Mouse (Mus musculus): ENCODE measurements around the gene Crhr1. TPM values are rescaled to one million over a fixed set of nuclear protein-coding genes. Genes with fewer than 3 reads are reported as not detected.

Gene Crhr1
- polyA plus RNA-seq, 1 experiment from 2014 or later: not detected

GRCm38 (mm10) chr11:104156391-104156790, 23.7 kb downstream of the Crhr1 start:
- Histone ChIP-seq H3K79me2 (ENCODE audit: inconsistent target) (no peaks in the 10 kb centered on the region), H3K36me3 (ENCODE audit: inconsistent target) (no peaks in the 10 kb centered on the region), H3K4me3 (ENCODE audit: inconsistent target) (no peak overlapping the region), H3K27ac (no peak overlapping the region)
- WGBS (ENCODE audit: missing documents): 56% methylated on average over 3 of the region's 3 CpGs

DNA sequence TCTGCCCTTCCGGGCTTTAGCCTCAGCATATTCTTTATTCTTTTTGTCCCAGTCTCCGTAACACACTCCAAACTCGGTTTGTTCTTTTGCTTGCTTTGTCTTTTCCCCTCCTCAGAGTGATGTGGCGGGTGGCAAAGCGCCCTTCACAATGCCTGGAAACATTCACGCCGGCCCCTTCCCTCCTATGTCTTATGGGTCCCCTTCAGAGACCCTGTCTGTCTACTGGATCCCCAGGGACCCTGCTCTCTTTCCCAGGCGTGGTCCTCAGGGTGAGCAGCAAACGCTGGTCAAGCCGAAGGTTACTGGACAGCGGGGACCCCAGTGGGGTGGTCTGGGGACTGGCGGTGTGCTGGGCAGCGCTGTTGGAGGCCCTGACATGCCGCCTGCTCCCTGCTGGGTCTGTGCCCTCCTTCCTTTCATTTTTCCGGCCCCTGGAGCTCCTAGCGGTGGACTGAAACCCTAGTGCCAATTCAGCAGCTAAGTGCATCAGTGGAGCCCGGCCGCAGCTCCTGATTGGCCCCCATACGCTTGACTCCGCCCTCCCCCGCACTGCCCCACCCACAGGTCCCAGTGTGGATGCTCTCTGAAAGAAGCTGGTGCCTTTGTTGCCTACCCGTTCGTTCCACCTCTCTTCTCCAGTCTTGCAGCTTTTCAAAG, 25.1 kb downstream of the Crhr1 start:
- Histone ChIP-seq H3K4me3 (ENCODE audit: inconsistent target) (no peak overlapping the region), H3K36me3 (ENCODE audit: inconsistent target) (no peaks in the 10 kb centered on the region), H3K27ac (no peak overlapping the region), H3K79me2 (ENCODE audit: inconsistent target) (no peaks in the 10 kb centered on the region)
- WGBS (ENCODE audit: missing documents): 9% methylated on average over 23 of the region's 23 CpGs

GRCm38 (mm10) chr11:104158260-104158907, 25.7 kb downstream of the Crhr1 start:
- WGBS (ENCODE audit: missing documents): 22% methylated on average over 17 of the region's 17 CpGs
- Histone ChIP-seq H3K36me3 (ENCODE audit: inconsistent target) (no peaks in the 10 kb centered on the region), H3K79me2 (ENCODE audit: inconsistent target) (no peaks in the 10 kb centered on the region), H3K4me3 (ENCODE audit: inconsistent target) (no peak overlapping the region), H3K27ac (no peak overlapping the region)

DNA sequence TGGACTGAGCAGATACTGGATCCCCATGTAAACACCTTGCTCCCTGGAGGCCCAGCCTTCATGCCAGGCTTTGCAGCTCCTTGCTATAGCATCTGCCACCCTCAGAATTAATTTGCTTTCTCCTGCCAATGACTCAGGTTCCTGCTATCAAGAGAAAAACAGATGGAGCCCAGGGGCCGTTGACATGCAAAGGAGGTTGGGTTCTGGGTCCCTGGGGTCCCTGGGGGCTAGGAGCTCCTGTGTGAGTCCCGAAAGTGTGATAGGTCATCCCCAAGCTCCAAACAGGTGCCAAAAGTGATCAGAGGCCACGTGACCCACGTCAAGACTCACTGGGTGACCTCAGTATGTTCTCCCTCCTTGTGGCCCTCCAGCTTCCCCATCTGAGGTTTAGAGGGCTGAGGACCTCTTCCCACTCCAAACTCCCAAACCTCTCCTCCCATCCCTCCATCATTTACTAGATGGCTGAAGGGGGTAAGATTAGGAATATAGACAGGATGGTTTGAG, 27.2 kb downstream of the Crhr1 start:
- no peak overlapping the region for H3K27ac ChIP-seq
- H3K79me2 ChIP-seq (ENCODE audit: inconsistent target): no peaks in the 10 kb centered on the region
- no peaks in the 10 kb centered on the region for H3K36me3 ChIP-seq (ENCODE audit: inconsistent target)
- WGBS (ENCODE audit: missing documents): 88% methylated on average over 4 of the region's 4 CpGs
- no peak overlapping the region for H3K4me3 ChIP-seq (ENCODE audit: inconsistent target)

GRCm38 (mm10) chr11:104161153-104161552, 28.5 kb downstream of the Crhr1 start:
- no peak overlapping the region for H3K27ac ChIP-seq
- H3K36me3 ChIP-seq (ENCODE audit: inconsistent target): no peaks in the 10 kb centered on the region
- 80% methylated on average over 5 of the region's 5 CpGs for WGBS (ENCODE audit: missing documents)
- no peaks in the 10 kb centered on the region for H3K79me2 ChIP-seq (ENCODE audit: inconsistent target)
- H3K4me3 ChIP-seq (ENCODE audit: inconsistent target): no peak overlapping the region

DNA sequence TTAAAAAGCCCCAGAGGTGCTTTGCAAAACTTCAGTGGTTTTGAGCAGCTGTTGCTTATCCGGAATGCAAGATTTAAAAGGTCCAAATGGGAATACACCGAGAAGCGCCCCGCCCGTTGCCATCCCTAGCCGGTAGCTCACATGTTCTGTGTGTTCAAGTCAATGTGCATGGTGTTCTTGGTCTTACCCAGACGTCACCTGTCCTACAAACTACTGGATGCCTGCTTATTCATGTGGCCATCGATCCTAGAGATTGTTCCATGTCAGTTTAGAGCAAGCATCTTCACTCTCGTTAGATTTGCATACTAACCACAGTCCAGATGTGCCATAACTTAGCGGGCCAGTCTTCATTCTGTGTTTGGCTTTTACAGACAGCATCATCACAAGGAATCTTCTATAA, 31.6 kb downstream of the Crhr1 start:
- 92% methylated on average over 10 of the region's 10 CpGs for WGBS (ENCODE audit: missing documents)
- Histone ChIP-seq H3K79me2 (ENCODE audit: inconsistent target) (no peaks in the 10 kb centered on the region), H3K4me3 (ENCODE audit: inconsistent target) (no peak overlapping the region), H3K36me3 (ENCODE audit: inconsistent target) (no peaks in the 10 kb centered on the region), H3K27ac (no peak overlapping the region)

GRCm38 (mm10) chr11:104171281-104171781, 38.7 kb downstream of the Crhr1 start:
- 34% methylated on average over 12 of the region's 12 CpGs for WGBS (ENCODE audit: missing documents)
- H3K79me2 ChIP-seq (ENCODE audit: inconsistent target): no peaks in the 10 kb centered on the region
- no peak overlapping the region for H3K27ac ChIP-seq
- H3K4me3 ChIP-seq (ENCODE audit: inconsistent target): no peak overlapping the region
- H3K36me3 ChIP-seq (ENCODE audit: inconsistent target): no peaks in the 10 kb centered on the region

GRCm38 (mm10) chr11:104178893-104179292, 46.2 kb downstream of the Crhr1 start:
- 36% methylated on average over 7 of the region's 7 CpGs for WGBS (ENCODE audit: missing documents)
- Histone ChIP-seq H3K36me3 (ENCODE audit: inconsistent target) (no peaks in the 10 kb centered on the region), H3K27ac (no peak overlapping the region), H3K79me2 (ENCODE audit: inconsistent target) (no peaks in the 10 kb centered on the region), H3K4me3 (ENCODE audit: inconsistent target) (no peak overlapping the region)

- Histone ChIP-seq H3K4me3 (ENCODE audit: inconsistent target) (no peak overlapping the region), H3K36me3 (ENCODE audit: inconsistent target) (no peaks in the 10 kb centered on the region)
- 81% methylated on average over 5 of the region's 5 CpGs for WGBS (ENCODE audit: missing documents)
Measured at GRCm38 (mm10) chr11:104179804-104180203, 47.1 kb downstream of the Crhr1 start.

DNA sequence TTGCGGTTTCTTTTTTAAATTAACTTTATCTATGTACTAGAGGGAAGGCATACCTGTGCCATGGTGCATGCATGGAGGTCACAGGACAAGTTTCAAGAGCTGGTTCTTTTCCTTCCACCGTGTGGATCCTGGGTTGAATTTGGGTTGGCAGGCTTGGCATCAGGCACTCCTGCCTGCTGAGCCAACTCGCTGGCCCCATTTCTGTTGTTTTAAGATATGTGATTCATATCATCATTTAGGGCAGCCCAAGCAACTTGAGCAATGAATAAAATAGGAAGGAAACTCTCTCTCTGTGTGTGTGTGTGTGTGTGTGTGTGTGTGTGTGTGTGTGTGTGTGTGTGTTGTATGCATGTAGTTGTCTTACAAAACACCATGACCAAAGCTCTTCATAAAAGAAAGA, 49.5 kb downstream of the Crhr1 start:
- 58% methylated on average over 3 of the region's 3 CpGs for WGBS (ENCODE audit: missing documents)
- Histone ChIP-seq H3K79me2 (ENCODE audit: inconsistent target) (no peaks in the 10 kb centered on the region), H3K27ac (no peak overlapping the region), H3K4me3 (ENCODE audit: inconsistent target) (no peak overlapping the region), H3K36me3 (ENCODE audit: inconsistent target) (no peaks in the 10 kb centered on the region)

More at GRCm38 (mm10) chr11:104179804-104180203, 47.1 kb downstream of the Crhr1 start:
- H3K27ac ChIP-seq: no peak overlapping the region
- no peaks in the 10 kb centered on the region for H3K79me2 ChIP-seq (ENCODE audit: inconsistent target)

- no peak within 1 kb of the TSS for H3K27ac ChIP-seq
- H3K36me3 ChIP-seq (ENCODE audit: inconsistent target): no peaks in the 10 kb centered on the region
- 64% methylated on average over 13 of the region's 13 CpGs for WGBS (ENCODE audit: missing documents)
- H3K79me2 ChIP-seq (ENCODE audit: inconsistent target): no peaks in the 10 kb centered on the region
- H3K4me3 ChIP-seq (ENCODE audit: inconsistent target): no peak within 1 kb of the TSS
Measured at GRCm38 (mm10) chr11:104186135-104186836, 53.6 kb downstream of the Crhr1 start, which contains the start of gene Sppl2c. Gene Sppl2c (plus strand): TSS chr11:104186327.

DNA sequence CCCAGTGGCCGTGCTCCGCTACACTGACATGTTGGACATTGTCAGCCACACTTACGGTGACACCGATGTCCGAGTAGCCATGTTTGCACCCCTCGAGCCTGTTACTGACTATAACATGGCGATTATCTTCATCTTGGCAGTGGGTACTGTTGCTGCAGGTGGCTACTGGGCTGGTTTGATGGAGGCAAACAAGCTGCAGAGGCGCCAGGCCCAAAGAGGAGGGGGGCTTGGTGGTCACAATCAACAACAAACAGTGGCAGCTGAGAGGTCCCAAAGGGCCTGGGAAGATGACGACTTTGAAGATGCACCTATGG, 54.1 kb downstream of the Crhr1 start:
- Histone ChIP-seq H3K4me3 (ENCODE audit: inconsistent target) (no peak overlapping the region), H3K79me2 (ENCODE audit: inconsistent target) (no peaks in the 10 kb centered on the region), H3K36me3 (ENCODE audit: inconsistent target) (no peaks in the 10 kb centered on the region), H3K27ac (no peak overlapping the region)
- 92% methylated on average over 9 of the region's 9 CpGs for WGBS (ENCODE audit: missing documents)

DNA sequence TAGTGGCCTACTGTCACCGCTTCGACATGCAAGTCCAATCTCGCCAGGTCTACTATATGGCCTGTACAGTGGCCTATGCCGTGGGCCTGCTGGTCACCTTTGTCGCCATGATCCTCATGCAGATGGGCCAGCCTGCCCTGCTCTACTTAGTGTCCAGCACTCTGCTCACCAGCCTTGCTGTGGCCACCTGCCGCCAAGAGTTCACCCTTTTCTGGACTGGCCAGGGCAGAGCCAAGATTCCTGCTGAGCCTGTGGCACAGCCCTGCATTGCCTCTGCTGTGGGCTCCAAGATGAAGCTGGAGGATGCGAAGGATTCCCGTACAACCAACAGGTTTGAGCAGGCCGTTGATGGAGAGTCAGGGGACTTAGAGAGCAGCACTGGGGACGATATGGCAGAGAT, 55.1 kb downstream of the Crhr1 start:
- Histone ChIP-seq H3K4me3 (ENCODE audit: inconsistent target) (no peak overlapping the region), H3K79me2 (ENCODE audit: inconsistent target) (no peaks in the 10 kb centered on the region), H3K36me3 (ENCODE audit: inconsistent target) (no peaks in the 10 kb centered on the region), H3K27ac (no peak overlapping the region)
- WGBS (ENCODE audit: missing documents): 93% methylated on average over 10 of the region's 10 CpGs

DNA sequence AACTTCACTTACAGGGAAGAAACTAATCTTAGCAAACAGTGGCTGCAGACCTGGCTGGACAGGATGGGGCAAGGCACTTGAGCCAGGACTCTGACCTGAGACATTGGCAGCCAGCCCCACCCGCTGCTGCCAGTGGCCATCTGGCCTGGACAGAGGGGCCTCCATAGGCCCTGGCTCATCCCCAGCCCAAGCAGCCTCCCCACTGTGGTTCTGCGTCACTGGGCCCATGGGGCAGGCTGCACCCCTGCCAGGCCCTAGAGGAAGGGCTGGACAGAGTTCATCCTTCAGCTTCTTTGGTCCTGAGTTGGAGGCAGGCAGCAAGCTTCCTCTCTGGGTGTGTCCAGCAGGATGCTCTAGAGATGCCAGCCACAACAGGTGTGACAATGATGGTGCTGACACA, 57.4 kb downstream of the Crhr1 start:
- Histone ChIP-seq H3K27ac (no peak overlapping the region), H3K4me3 (ENCODE audit: inconsistent target) (no peak overlapping the region), H3K79me2 (ENCODE audit: inconsistent target) (no peaks in the 10 kb centered on the region), H3K36me3 (ENCODE audit: inconsistent target) (no peaks in the 10 kb centered on the region)
- WGBS (ENCODE audit: missing documents): 79% methylated on average over 2 of the region's 2 CpGs

DNA sequence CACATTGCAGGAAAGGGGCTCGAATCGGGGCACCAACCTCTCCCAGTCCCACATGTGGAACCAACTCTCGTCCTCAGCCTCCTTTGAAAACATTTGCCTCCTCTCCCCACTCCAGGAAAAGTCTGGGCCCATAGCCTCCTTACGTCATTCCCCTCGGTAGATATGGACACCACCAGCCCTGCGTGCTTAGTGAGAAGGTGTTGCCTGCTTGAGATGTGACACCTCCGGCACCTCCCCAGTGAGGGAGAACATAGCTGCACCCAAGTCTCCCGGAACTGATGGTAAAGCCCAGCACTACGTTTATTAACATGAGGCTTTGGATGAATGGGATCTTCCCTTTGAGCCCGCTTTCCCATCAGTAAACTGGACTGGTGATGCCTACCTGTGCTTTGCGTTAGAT, 62.7 kb downstream of the Crhr1 start:
- Histone ChIP-seq H3K79me2 (ENCODE audit: inconsistent target) (no peaks in the 10 kb centered on the region), H3K36me3 (ENCODE audit: inconsistent target) (no peaks in the 10 kb centered on the region), H3K27ac (no peak overlapping the region), H3K4me3 (ENCODE audit: inconsistent target) (no peak overlapping the region)
- 76% methylated on average over 11 of the region's 11 CpGs for WGBS (ENCODE audit: missing documents)

Measured in macrophage (primary cell).